ENCODE assay signal across 27 mouse cellular contexts in genomic region chr8:103444577-103444976, GRCm38 (mm10).
"Had no signal": no experiment of that assay in that cellular context is flagged by ENCODE, and none has a peak within 500 bp of the region (broad histone marks: within the 10 kb centered on the region; RNA-seq: fewer than 3 reads in every experiment).

No protein-coding gene starts in this region.

- H3K4me1 ChIP-seq: intestine, embryonic 15.5 days; liver, embryonic 13.5 days; liver, embryonic 15.5 days had no signal

- DNase-seq: gastrocnemius, adult 2 months; gastrocnemius, postnatal 10 days; gastrocnemius, postnatal 25 days; heart, adult 18-20 months; heart, postnatal 4 days; kidney, adult 18-20 months; kidney, adult 8-10 months; kidney, postnatal 10 days; kidney, postnatal 25 days; kidney, postnatal 4 days; liver; liver, embryonic 13.5 days; liver, postnatal 0 days had no signal

- H3K4me3 ChIP-seq: gastrocnemius, adult 2 months; hindbrain, embryonic 10.5 days; hindbrain, embryonic 12.5 days; intestine, embryonic 15.5 days; layer of hippocampus, adult 2 months; left cerebral cortex, adult 2 months; limb, embryonic 10.5 days; limb, embryonic 12.5 days; liver, embryonic 13.5 days; liver, embryonic 15.5 days had no signal

- H3K9me3 ChIP-seq: hindbrain, embryonic 10.5 days; hindbrain, embryonic 12.5 days; intestine, embryonic 15.5 days; limb, embryonic 10.5 days; limb, embryonic 12.5 days; liver, embryonic 13.5 days; liver, embryonic 15.5 days had no signal

- H3K27me3 ChIP-seq: hindbrain, embryonic 12.5 days; intestine, embryonic 15.5 days; limb, embryonic 12.5 days; liver, embryonic 13.5 days; liver, embryonic 15.5 days had no signal

- H3K27ac ChIP-seq: gastrocnemius, adult 2 months; hindbrain, embryonic 10.5 days; hindbrain, embryonic 12.5 days; hindbrain, embryonic 14.5 days; intestine, embryonic 15.5 days; layer of hippocampus, adult 2 months; left cerebral cortex, adult 2 months; limb, embryonic 10.5 days; limb, embryonic 12.5 days; liver, embryonic 13.5 days; liver, embryonic 15.5 days had no signal

- H3K9ac ChIP-seq: hindbrain, embryonic 12.5 days; hindbrain, embryonic 14.5 days; intestine, embryonic 15.5 days; limb, embryonic 12.5 days; liver, embryonic 13.5 days; liver, embryonic 15.5 days; liver, postnatal 0 days had no signal

- ATAC-seq: forebrain, embryonic 16.5 days; hindbrain, embryonic 16.5 days; inflammation-experienced regulatory T-cells, adult 6 months; intestine, embryonic 15.5 days; intestine, postnatal 0 days; liver, postnatal 0 days had no signal

- H3K36me3 ChIP-seq: hindbrain, embryonic 10.5 days; hindbrain, embryonic 12.5 days; intestine, embryonic 15.5 days; limb, embryonic 10.5 days; limb, embryonic 12.5 days; liver, embryonic 13.5 days; liver, embryonic 15.5 days had no signal

- H3K4me2 ChIP-seq: hindbrain, embryonic 12.5 days; hindbrain, embryonic 14.5 days; intestine, embryonic 15.5 days; limb, embryonic 12.5 days; liver, embryonic 11.5 days; liver, embryonic 13.5 days; liver, embryonic 15.5 days had no signal
